Mouse (Mus musculus) midbrain, postnatal 0 days (tissue): Measurements from ENCODE around the gene Jagn1. TPM values are rescaled to one million over a fixed set of nuclear protein-coding genes. Genes with fewer than 3 reads are reported as not detected.
A peak's percentile ranks its signal among the peaks of the same experiment; 100 is the strongest.

Experiments used
- ATAC-seq: fragments of 200-750 bp; cut with Nextera tagmentation; 2 replicates; pipeline ENCODE4 v1.8.0; 2017; ENCODE audit warnings: moderate number of reproducible peaks, mild to moderate bottlenecking, moderate TSS enrichment, moderate library complexity; ENCODE audit not compliant: low FRiP score
- DNase-seq: peaks from one replicate; pipeline ENCODE4 v3.0.0-alpha.2; 2015; ENCODE audit warnings: low spot score
- H3K27ac ChIP-seq: fragments of 300-500 bp; sonication (generic); 2 replicates; pipeline ENCODE4 v1.5.1; 2014; ENCODE audit warnings: low read depth, mild to moderate bottlenecking, low read length, mixed read lengths
- H3K27me3 ChIP-seq: fragments of 300-500 bp; sonication (generic); 2 replicates; pipeline ENCODE4 v1.6.1; 2014; ENCODE audit warnings: low read length, control low read depth, mixed read lengths; ENCODE audit not compliant: insufficient read depth
- H3K36me3 ChIP-seq: fragments of 300-500 bp; sonication (generic); 2 replicates; pipeline ENCODE4 v1.6.1; 2014; ENCODE audit warnings: low read length, control low read depth, mixed read lengths; ENCODE audit not compliant: insufficient read depth
- H3K4me1 ChIP-seq: fragments of 300-500 bp; sonication (generic); 2 replicates; pipeline ENCODE4 v1.6.1; 2014; ENCODE audit warnings: mild to moderate bottlenecking, control low read depth, antibody characterized with exemption, low read length, mixed read lengths; ENCODE audit not compliant: insufficient read depth
- H3K4me2 ChIP-seq: fragments of 300-500 bp; sonication (generic); 2 replicates; pipeline ENCODE4 v1.6.1; 2014; ENCODE audit warnings: low read depth, mild to moderate bottlenecking, low read length, mixed read lengths; ENCODE audit not compliant: poor library complexity, severe bottlenecking
- H3K4me3 ChIP-seq: fragments of 300-500 bp; sonication (generic); 2 replicates; pipeline ENCODE4 v1.5.1; 2014; ENCODE audit warnings: low read depth, mild to moderate bottlenecking, low read length, moderate library complexity
- H3K9ac ChIP-seq: fragments of 300-500 bp; sonication (generic); replicated peaks from 2 replicates; pipeline ENCODE4 v1.6.1; 2014; ENCODE audit warnings: mild to moderate bottlenecking, low read length, moderate library complexity, mixed read lengths; ENCODE audit not compliant: poor library complexity, severe bottlenecking
- H3K9me3 ChIP-seq: fragments of 300-500 bp; sonication (generic); 2 replicates; pipeline ENCODE4 v1.6.1; 2016; ENCODE audit warnings: low read length, control low read depth
- CTCF ChIP-seq: IDR thresholded peaks from 2 replicates; pipeline ENCODE4 v1.5.1; 2016; ENCODE audit warnings: antibody characterized with exemption, mild to moderate bottlenecking
- WGBS: fragments of 180-500 bp; shearing (Covaris S2); extraction: QIAGEN DNeasy Blood & Tissue Kit; methylation state at CpG from one replicate; pipeline ENCODE4 v1.1.7; 2014; 5-methylcytosine and 5-hydroxymethylcytosine counted together
- polyA plus RNA-seq: library from polyadenylated mRNA; unstranded; fragments of >200 nt; fragmentation: Nextera tagmentation; extraction: Ambion mirVana; gene quantifications from 2 replicates; pipeline ENCODE4 v1.2.1, GENCODE M21; 2015
- total RNA-seq: library from RNA; depleted of rRNA; stranded (reverse); fragments of >200 nt; gene quantifications from 2 replicates; pipeline ENCODE4 v1.2.3, GENCODE M21; 2014

The Jagn1 gene
- total and polyA plus RNA-seq, 2 experiments from 2014 or later = 43.6 to 80.4 TPM

GRCm38 (mm10) chr6:113444207-113444965, 2.0 kb downstream of the Jagn1 start:
- Histone ChIP-seq H3K9me3 (no peaks in the 10 kb centered on the region), H3K4me3 (no peak overlapping the region), H3K4me2 (no peak overlapping the region), H3K9ac (no peak overlapping the region), H3K27ac (no peak overlapping the region), H3K4me1 (peaks cover 6% of the 10 kb centered on the region; the same call in 1 of the 2 replicates), H3K36me3 (peaks cover 17% of the 10 kb centered on the region), H3K27me3 (no peaks in the 10 kb centered on the region)
- WGBS = 92% methylated on average over 6 of the region's 8 CpGs
- no peak for DNase-seq
- no peak for TF ChIP-seq CTCF
- no peak for ATAC-seq

- 98% methylated on average over 4 of the region's 4 CpGs for WGBS
- Histone ChIP-seq H3K27me3 (no peaks in the 10 kb centered on the region), H3K4me2 (no peak overlapping the region), H3K27ac (no peak overlapping the region), H3K9ac (no peak overlapping the region), H3K36me3 (peaks cover 17% of the 10 kb centered on the region), H3K9me3 (no peaks in the 10 kb centered on the region), H3K4me3 (no peak overlapping the region), H3K4me1 (peaks cover 6% of the 10 kb centered on the region; the same call in 1 of the 2 replicates)
- ATAC-seq (no peak), DNase-seq (peak; percentile 64)
- TF ChIP-seq CTCF = no peak
Measured at GRCm38 (mm10) chr6:113447639-113448038, 5.3 kb downstream of the Jagn1 start.

GRCm38 (mm10) chr6:113451839-113452238, 9.5 kb downstream of the Jagn1 start:
- no peak for TF ChIP-seq CTCF
- Histone ChIP-seq H3K27me3 (no peaks in the 10 kb centered on the region), H3K4me2 (no peak overlapping the region), H3K27ac (no peak overlapping the region), H3K9ac (no peak overlapping the region), H3K9me3 (no peaks in the 10 kb centered on the region), H3K4me3 (no peak overlapping the region), H3K4me1 (no peaks in the 10 kb centered on the region), H3K36me3 (peaks cover 17% of the 10 kb centered on the region)
- 86% methylated on average over 2 of the region's 2 CpGs for WGBS
- DNase-seq = peak; percentile 77
- no peak for ATAC-seq

DNA sequence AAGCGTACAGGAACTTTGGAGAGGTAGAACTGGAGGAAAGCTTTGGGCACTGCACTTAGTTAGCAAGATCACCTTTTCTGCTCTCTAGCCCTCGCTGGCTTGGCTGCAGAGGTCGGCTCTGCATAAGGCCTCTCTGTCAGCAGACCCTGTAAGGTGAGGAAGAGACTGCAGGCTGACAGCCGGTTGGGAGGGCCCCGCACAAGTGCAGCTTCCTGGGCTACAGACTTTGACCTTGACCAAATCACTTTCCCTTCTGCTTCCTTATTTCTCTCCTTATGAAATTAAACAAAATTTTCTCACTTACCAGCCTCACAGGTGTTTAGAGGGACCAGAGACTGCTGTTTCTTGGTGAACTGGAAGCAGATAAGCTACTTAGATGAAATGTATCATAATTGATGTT, 12.6 kb downstream of the Jagn1 start:
- 70% methylated on average over 5 of the region's 5 CpGs for WGBS
- Histone ChIP-seq H3K4me3 (no peak overlapping the region), H3K4me2 (no peak overlapping the region), H3K4me1 (no peaks in the 10 kb centered on the region), H3K9ac (no peak overlapping the region), H3K27ac (no peak overlapping the region), H3K9me3 (no peaks in the 10 kb centered on the region), H3K27me3 (no peaks in the 10 kb centered on the region), H3K36me3 (no peaks in the 10 kb centered on the region)
- no peak for ATAC-seq
- TF ChIP-seq CTCF = no peak
- DNase-seq = no peak

GRCm38 (mm10) chr6:113457952-113458534, 15.7 kb downstream of the Jagn1 start, which contains the start of gene Il17re:
Gene Il17re (plus strand): TSS chr6:113458484.
- 75% methylated on average over 10 of the region's 10 CpGs for WGBS

GRCm38 (mm10) chr6:113458635-113459034, 16.3 kb downstream of the Jagn1 start:
- DNase-seq (no peak), ATAC-seq (no peak)
- Histone ChIP-seq H3K4me2 (no peak overlapping the region), H3K9ac (no peak overlapping the region), H3K4me1 (no peaks in the 10 kb centered on the region), H3K36me3 (no peaks in the 10 kb centered on the region), H3K27me3 (no peaks in the 10 kb centered on the region), H3K27ac (no peak overlapping the region), H3K4me3 (no peak overlapping the region), H3K9me3 (no peaks in the 10 kb centered on the region)
- TF ChIP-seq CTCF = no peak
- WGBS = 69% methylated on average over 10 of the region's 10 CpGs

More at GRCm38 (mm10) chr6:113457952-113458534, 15.7 kb downstream of the Jagn1 start, which contains the start of gene Il17re:
- Histone ChIP-seq H3K27ac (no peak within 1 kb of the TSS), H3K36me3 (no peaks in the 10 kb centered on the region), H3K27me3 (no peaks in the 10 kb centered on the region), H3K9ac (no peak within 1 kb of the TSS), H3K4me1 (no peaks in the 10 kb centered on the region), H3K4me2 (no peak within 1 kb of the TSS), H3K4me3 (no peak within 1 kb of the TSS), H3K9me3 (no peaks in the 10 kb centered on the region)
- DNase-seq = no peak
- no peak for ATAC-seq
- TF ChIP-seq CTCF = no peak
